ENCODE assay signal across 9 mouse cellular contexts in genomic region chr17:70737424-70737823, GRCm38 (mm10).
DNase-seq lines count a peak whose midpoint lies in the region; ATAC-seq and TF ChIP-seq lines count a peak whose summit lies in the region.
"Had no signal": no experiment of that assay in that cellular context is flagged by ENCODE, and none has a peak within 500 bp of the region (broad histone marks: within the 10 kb centered on the region; RNA-seq: fewer than 3 reads in every experiment).

No protein-coding gene starts in this region.

- H3K27me3 ChIP-seq in intestine, postnatal 0 days (replicated peaks; ENCODE audit: control insufficient read depth, insufficient read depth, low read length), result no peaks in the 10 kb centered on the region
- no peaks in the 10 kb centered on the region for H3K27me3 ChIP-seq in limb, embryonic 11.5 days (ENCODE audit: control insufficient read depth, insufficient read depth, low read length)
- no peaks in the 10 kb centered on the region for H3K27me3 ChIP-seq in midbrain, embryonic 11.5 days (ENCODE audit: control insufficient read depth, insufficient read depth, low read length)

- peak; percentile 72 for DNase-seq in ovary, adult 18-20 months (ENCODE audit: low spot score)
- no peak for DNase-seq in ovary, postnatal 14 days (ENCODE audit: low spot score)
- peak; percentile 77 for DNase-seq in embryo, embryonic 9.5 days (ENCODE audit: extremely low spot score)
- peak; percentile 99 for DNase-seq in heart, adult 11 months
- peak; percentile 69 for DNase-seq in limb, embryonic 11.5 days (ENCODE audit: low spot score)
- peak; percentile 87 for DNase-seq in midbrain, embryonic 11.5 days (ENCODE audit: low spot score, missing footprints)
- peak; percentile 73 for DNase-seq in testis, postnatal 10 days (ENCODE audit: low spot score)

- peak overlapping the region; percentile 65 for H3K4me2 ChIP-seq in intestine, postnatal 0 days (replicated peaks; ENCODE audit: low read depth)
- peak overlapping the region; percentile 49 for H3K4me2 ChIP-seq in limb, embryonic 11.5 days (ENCODE audit: low read depth, severe bottlenecking)
- H3K4me2 ChIP-seq in midbrain, embryonic 11.5 days, result peak overlapping the region; percentile 48

- H3K9me3 ChIP-seq in intestine, postnatal 0 days (ENCODE audit: control insufficient read depth), result no peaks in the 10 kb centered on the region
- H3K9me3 ChIP-seq in limb, embryonic 11.5 days (ENCODE audit: control insufficient read depth, low read length), result no peaks in the 10 kb centered on the region
- H3K9me3 ChIP-seq in midbrain, embryonic 11.5 days (ENCODE audit: control insufficient read depth, low read length), result no peaks in the 10 kb centered on the region

- H3K9ac ChIP-seq in intestine, postnatal 0 days (ENCODE audit: low read depth, low read length), result no peak overlapping the region
- no peak overlapping the region; the same call in 1 of the 2 replicates for H3K9ac ChIP-seq in limb, embryonic 11.5 days (ENCODE audit: low read length)
- H3K9ac ChIP-seq in midbrain, embryonic 11.5 days (ENCODE audit: low read length), result peak overlapping the region; percentile 24; the same call in 1 of the 2 replicates

- H3K4me3 ChIP-seq in intestine, postnatal 0 days (ENCODE audit: low read depth, low read length), result peak overlapping the region; percentile 21; the same call in 1 of the 2 replicates
- no peak overlapping the region for H3K4me3 ChIP-seq in limb, embryonic 11.5 days (ENCODE audit: low read depth, low read length)
- H3K4me3 ChIP-seq in midbrain, embryonic 11.5 days (ENCODE audit: low read depth, low read length), result no peak overlapping the region

- peak; percentile 81 for TF ChIP-seq CTCF in intestine, postnatal 0 days (IDR thresholded peaks at IDR 0.05; ENCODE audit: low read depth)

- ATAC-seq in intestine, postnatal 0 days, result peak; percentile 48
- ATAC-seq in limb, embryonic 11.5 days (ENCODE audit: insufficient number of reproducible peaks, low FRiP score, low TSS enrichment, low read depth), result 0 out of 2 replicates have a peak, but pooled peaks have one; percentile 47
- ATAC-seq in midbrain, embryonic 11.5 days (ENCODE audit: low FRiP score), result peak; percentile 76

- H3K36me3 ChIP-seq in intestine, postnatal 0 days (ENCODE audit: control insufficient read depth, insufficient read depth), result no peaks in the 10 kb centered on the region
- no peaks in the 10 kb centered on the region for H3K36me3 ChIP-seq in limb, embryonic 11.5 days (ENCODE audit: control insufficient read depth, insufficient read depth, low read length)
- no peaks in the 10 kb centered on the region for H3K36me3 ChIP-seq in midbrain, embryonic 11.5 days (ENCODE audit: control insufficient read depth, insufficient read depth, low read length)
- H3K36me3 ChIP-seq: G1E had no signal

- 2% methylated on average over 6 of the region's 6 CpGs for WGBS in intestine, postnatal 0 days
- WGBS in limb, embryonic 11.5 days, result 2% methylated on average over 6 of the region's 6 CpGs
- 5% methylated on average over 6 of the region's 6 CpGs for WGBS in midbrain, embryonic 11.5 days

- peaks cover 3% of the 10 kb centered on the region for H3K4me1 ChIP-seq in intestine, postnatal 0 days (replicated peaks; ENCODE audit: control insufficient read depth, insufficient read depth, low read length)
- H3K4me1 ChIP-seq in limb, embryonic 11.5 days (ENCODE audit: control insufficient read depth, insufficient read depth, low read length), result peaks cover 6% of the 10 kb centered on the region; the same call in 1 of the 2 replicates
- peaks cover 16% of the 10 kb centered on the region for H3K4me1 ChIP-seq in midbrain, embryonic 11.5 days (ENCODE audit: control insufficient read depth, insufficient read depth, low read length)

- H3K27ac ChIP-seq in intestine, postnatal 0 days (ENCODE audit: low read depth, low read length), result peak overlapping the region; percentile 60; the same call in 1 of the 2 replicates
- no peak overlapping the region; the same call in 1 of the 2 replicates for H3K27ac ChIP-seq in limb, embryonic 11.5 days (replicated peaks; ENCODE audit: low read depth, low read length)
- H3K27ac ChIP-seq in midbrain, embryonic 11.5 days (ENCODE audit: low read depth, low read length), result no peak overlapping the region; the same call in 1 of the 2 replicates
